Mouse (Mus musculus) cerebellum, adult 18-20 months (tissue): ENCODE measurements around the gene Mrps10.
A peak's percentile ranks its signal among the peaks of the same experiment; 100 is the strongest.
"Not testable (repeated sequence)": the region's sequence is repeated elsewhere in the genome, so short reads cannot be mapped to it uniquely, and the experiment has no call there.

Source experiments
- DNase-seq, 2 experiments: peaks; one replicate each; pipeline ENCODE4 v3.0.0; 2021

Mrps10 gene

DNA sequence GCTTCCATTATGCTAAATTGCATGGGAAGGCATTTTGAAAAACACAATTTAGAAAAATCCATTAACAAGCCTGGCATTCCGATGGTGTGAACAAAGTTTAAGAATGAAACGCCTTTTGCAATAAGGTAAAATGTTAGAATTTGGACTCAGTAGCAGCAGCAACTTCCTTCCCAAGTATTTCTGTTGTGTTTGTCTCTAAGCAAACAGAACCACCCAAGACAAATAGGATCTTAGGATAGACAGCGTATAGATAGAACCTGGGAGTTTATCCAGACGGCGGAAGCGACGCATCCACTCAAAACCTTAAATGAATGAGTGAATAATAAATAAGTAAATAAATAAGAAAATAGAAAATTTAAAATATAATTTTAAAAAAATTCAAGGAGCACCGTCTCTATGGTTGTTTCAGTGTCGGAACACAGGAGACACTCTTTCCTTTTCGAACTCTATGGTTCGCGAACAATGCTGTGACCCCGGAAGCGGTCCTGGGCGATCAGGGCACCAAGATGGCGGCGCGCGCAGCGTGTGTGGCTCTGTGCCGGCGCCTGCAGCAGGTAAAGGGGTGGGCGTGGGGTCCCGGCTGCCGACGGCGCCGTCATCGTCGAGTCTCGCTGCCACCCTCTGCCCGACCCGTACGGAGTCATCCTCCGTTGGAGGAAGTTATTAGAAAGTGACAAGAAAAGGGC is at the start of gene Mrps10:
Gene Mrps10 (plus strand): TSS at position 487 of the 686 bp plus-strand sequence.
- peak; percentile 88 to 89 for DNase-seq

DNA sequence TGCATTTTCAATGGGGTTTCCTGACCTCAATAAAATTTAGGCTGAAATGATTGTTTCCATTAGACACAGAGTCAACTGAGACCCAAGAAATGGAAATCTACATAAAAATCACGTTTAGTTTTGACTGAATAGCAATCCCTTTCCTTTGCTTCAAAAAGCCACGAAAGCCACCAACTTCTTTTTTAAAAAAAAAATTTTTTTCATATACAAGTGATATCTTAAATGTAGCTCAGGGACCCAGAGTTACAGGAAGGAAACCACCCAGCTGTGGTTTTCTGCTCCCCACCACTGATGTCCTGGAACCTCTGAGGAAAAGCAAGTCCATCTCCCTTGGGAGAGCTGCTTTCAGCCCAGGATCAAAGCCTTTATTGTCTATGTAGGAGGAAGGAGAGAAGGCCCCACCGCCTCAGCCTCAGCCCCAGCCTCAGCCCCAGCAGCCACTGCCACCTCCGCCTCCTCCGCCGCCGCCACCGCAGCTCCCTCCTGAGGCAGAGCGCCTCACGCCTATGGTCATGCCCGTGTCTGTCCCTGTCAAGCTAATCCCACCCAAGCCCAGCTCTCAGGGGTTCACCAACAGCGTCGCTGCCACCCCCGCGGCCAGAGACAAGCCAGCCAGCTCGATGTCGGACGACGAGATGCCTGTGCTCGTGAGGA is 49.6 kb upstream of the Mrps10 start:
- DNase-seq: no peak

DNA sequence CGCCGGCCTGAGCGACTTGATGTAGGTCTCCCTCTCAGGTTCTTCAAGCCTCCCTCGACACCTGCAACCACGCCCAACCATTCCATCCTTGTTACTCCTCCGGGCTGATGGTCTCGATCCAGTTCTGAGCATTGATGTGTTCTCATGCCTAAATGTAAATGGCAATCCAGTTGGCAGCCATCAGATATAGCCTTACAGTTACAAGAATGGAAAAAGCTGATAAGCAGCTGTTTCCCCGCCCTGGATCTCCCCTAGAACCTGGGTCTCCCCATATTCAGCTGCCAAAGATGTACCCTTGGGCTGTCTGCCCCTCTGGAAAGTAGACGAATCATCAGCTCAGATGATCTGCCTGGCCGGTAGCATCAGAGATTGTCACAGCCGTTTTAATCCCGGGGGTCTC is 48.9 kb upstream of the Mrps10 start:
- DNase-seq: no peak

DNA sequence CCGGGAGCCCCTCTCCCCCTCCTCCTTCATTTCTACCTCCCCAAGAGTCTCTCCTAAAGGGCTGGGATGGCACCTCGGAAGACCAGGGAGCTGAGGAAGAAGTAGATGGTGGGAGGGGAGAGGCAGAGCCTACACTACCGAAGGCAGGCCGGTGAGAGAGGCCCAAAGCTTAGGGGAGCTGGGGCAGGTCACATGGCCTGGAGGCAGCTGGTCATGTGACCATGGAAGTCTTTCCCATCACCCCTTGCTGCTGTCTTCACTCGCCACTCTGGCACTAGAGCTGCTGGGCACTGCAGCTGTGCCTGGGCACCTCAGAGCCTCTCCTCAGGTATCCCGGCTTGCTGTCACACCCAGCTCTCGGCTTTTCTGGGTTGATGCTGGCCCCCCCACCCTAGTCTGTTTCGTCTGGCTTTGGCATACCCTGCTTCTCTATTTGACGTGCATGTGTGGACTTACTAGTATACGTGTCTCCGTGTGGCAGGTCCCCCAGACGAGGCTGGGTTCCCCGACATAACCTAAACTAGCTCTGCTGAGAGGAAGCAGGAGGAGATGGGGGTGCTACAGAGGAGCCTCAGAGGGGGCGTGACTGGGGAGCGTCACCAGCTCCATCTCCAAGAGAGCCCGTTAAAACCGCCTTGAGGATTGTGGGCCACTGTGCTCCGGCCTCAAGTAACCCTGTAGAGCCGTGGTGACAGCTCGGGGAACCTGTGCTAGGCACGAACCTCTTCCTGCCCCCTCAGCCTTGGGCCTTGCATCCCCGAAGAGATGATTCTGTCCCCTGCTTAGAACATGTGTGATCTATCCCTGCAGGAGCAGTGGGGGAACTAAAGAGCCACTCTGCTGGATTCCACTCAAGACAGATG is 46.3 kb upstream of the Mrps10 start:
- no peak for DNase-seq

DNA sequence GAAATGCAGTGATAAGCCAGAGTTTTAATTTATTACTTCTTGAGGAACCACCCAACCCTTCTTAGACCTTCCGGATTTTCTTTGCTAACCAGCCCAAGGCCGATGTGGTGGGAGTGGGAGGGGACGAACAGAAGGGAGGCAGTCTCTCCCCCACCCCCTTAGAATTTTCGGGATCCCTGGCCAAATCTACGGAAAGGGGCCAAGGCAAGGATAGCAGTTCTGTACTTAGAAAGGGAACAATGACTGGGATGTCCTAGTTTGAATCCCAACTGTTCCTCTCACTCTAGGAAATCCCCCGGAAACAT is 45.7 kb upstream of the Mrps10 start:
- DNase-seq: no peak

DNA sequence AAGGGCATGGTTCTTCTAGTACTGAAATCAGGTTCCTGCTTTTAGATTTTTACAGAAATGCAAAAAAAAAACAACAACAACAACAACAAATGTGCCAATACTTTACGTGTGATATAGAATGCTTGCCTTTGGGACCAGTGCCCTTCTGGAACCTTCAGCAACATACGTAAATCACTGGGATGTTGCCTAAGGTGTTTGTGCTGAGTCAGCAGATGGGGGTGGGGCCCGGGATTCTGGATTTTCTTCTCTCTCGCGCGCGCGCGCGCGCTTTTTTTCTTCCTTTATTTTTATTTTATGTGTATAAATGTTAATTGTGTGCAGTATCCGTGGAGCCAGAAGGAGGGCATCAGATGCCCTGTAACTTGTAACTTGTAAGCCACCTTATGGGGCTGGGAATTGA is 41.1 kb upstream of the Mrps10 start:
- no peak for DNase-seq

DNA sequence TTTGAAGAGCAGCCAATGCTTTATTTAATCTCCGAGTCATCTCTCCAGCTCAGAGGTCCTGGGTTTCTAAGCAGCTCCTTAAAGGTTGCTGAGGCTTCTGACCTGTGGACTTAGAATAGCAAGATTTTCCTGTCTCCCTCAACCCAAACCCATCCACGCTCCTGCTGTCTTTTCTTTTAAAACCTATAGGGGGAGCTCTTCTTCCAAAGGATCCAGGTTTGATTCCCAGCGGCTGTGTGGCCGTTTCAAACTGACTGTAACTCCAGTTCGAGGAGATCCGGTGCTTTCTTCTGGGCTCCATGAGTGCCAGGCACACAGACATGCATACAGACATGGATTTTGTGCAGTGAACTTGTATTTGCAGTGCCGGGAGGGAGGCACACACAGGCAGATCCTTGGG is 40.7 kb upstream of the Mrps10 start:
- no peak for DNase-seq

DNA sequence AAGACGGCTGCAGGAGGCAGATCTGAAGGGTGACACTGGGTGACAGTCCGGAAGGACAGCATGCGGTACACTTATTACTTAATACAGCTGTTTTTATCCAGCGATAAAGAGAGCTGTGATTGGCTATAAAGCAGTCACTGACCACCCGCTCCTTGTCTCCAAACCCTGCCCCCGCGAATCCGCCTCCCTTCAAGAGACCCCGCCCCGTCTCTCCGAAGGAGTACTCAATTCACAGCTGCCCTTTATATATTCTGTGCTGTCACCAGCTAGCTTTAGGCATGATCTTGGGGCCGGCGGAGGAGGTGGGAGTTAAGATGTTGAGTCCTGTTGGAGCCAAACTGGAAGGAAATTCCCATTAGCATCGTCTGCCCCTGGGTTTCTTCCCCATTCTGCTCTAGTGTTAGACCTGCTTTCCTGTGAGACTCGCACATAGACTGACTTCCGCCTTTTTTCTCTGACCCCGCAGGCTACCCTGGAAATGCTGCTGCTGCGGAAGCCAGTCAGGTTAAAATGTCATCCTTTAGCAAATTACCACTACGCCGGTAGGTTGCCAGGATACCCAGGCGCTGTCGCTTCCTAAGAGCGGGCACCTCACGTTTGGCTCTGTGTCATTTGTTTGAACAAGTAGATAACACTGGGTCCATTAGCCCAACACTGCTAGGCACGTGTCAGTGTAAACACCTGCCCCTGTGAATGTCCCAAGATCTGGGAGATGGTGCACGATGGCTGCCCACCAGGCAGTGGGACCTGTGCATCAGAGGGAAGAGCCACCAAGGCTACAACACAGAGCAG is 39.9 kb upstream of the Mrps10 start:
- no peak for DNase-seq

DNA sequence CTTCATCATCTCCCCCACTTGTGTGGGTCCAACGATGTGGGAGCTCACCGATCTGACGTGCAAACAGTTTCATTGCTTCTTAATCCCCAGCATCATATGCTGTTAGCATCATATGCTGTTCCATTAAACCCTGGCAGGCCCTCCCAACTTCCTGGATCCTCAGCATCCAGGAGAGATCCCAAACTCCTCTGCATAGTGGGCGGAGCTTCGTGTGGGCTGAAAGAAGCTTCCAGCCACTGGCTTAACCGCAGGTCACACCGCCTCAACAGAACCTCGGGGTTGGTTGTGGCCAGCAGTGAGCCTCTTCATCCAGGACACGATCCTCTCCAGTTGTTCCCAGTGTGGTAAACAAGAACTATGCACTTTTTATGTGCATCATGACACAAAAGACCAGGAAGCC is 38.1 kb upstream of the Mrps10 start:
- DNase-seq: no peak

DNA sequence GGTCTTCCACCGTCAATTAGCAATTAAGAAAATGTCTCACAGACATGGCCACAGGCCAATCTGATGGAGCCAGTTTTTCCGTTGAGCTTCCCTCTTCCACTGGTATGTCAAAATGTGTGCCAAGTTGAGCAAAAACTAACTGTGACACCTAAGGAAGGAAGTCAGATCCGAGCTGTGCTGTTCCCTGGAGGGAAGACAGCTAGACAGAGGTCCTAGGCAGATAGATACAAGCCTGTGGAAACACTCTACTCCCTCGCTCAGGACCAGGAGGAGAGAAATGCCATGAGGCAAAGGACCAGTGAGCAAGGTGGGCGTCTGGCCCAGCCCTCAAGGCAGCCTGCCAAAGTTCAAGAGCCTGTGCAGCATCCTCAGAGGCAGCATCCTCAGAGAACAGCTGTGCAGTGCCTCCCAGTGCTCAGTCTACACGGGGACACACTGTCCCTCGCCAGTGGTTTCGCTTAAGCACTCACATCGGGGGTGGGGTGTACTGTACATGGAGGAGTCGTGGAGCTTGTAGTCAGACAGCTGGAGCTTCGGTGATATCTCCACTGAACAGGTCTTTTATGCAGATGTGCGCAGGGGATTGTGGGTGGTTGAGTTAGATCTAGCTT is 36.6 kb upstream of the Mrps10 start:
- no peak for DNase-seq

DNA sequence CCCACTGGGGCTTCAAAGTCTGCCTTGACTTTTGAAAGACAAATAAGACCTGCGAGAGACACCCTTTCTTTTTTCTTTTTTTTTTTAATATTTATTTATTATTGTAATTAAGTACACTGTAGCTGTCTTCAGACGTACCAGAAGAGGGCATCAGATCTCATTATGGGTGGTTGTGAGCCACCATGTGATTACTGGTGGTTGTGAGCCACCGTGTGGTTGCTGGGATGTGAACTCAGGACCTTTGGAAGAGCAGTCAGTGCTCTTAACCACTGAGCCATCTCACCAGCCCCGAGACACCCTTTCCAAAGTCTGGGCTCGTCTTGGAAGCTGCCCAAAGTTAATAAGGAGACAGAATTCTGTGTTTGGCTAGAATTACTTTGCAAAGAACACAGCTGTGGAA is 36.0 kb upstream of the Mrps10 start:
- DNase-seq: not testable (repeated sequence)

DNA sequence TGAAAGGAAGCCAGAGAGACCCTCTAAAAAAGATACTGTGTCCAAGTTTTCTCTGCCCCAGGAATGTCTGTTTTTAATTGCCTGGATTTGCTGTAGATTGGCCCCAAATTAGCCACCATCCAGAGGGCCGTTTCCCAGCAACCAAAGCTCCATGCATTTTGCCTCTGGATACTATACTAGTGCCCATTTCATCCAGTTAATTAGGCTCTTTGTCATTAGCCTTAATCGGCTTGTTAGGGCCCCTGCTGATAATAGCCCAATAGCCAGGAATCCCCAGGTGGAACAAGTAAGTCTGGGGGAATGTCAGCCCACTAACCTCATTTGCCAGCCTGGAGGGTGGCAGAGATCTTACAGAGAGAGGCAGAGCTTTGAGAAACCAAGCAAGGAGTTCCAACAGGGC is 35.3 kb upstream of the Mrps10 start:
- DNase-seq: no peak

DNA sequence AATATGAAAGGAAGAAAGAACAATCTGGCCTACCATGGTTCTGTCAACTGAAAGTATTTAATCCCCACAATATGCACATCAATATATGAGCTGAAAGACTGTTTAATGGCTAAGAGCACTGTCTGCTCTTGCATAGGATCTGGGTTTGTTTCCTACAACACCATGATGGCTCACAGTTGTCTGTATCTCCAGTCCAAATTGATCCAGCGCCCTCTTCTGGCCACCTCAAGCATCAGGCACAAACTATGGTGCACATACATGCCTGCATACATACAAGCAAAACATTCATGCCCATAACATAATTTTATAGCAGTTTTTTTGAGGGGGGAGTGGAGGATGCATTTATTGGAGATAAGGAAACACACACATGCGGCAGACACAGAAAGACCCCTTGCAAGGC is 25.6 kb upstream of the Mrps10 start:
- no peak for DNase-seq

DNA sequence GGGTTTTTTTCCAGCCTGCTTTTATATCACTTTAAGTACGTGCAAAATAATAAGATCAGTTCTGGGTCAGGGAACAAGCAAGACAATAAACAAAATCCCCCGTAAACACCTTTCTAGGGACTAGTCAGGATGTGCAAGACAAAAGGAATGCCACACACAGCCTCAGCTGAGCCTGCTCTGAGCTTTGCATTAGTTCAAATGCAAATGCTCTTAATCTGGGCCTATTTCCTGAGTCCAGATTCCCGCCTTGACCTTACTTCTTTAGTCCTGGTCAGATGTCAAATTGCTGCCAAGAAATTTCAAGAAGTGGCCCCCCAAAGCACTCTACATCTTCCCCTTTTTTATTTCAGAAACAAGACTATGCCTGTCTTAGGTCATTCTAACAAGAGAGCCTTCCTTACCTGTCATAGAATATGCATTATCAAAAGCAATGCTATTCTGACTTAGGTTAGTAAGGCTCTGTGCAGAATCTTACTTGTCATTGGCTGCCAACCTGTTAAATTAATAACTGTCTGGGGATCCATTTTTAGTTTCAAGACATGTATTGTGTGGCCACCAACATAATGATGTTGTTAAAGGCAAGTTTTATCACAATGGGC is 18.9 kb upstream of the Mrps10 start:
- no peak for DNase-seq

DNA sequence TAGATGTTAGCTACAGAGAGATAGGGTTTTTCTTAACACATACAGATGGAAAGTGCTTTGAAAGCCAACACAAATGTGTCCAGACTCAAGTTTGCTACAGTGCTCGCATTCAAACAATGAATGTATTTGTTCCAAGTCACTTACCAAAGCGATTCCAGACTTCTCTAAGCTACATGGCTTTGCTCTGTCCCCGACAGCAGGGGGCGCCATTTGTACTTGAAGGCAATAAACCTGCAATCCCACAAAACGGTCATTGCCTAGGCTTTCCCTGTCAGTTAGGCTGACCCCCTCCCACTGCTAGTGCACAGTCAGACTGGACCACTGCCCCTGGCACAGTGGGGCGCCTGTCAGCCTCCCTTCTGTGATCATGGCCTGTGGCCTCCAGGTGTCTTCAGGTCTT is 8.7 kb upstream of the Mrps10 start:
- DNase-seq: peak; percentile 20 to 22

DNA sequence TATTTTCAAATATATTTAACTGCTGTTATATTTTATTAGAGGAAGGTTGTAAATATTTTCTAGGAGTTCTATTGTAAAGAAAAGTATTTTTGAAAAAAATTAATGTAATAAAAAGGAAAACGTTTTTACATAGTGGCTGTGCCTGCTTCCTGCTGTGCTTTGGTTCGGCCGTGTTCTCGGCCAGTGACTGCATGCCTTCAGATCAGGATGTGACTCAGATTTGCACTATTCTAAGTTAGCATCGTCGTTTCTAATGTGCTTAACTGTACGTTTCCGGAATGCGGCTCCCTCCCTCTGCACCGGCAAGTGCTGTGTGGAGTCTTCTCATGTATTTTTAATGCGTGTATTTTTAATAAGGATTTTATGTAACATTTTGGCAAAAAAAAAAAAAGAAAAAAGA is 7.3 kb upstream of the Mrps10 start:
- no peak for DNase-seq

DNA sequence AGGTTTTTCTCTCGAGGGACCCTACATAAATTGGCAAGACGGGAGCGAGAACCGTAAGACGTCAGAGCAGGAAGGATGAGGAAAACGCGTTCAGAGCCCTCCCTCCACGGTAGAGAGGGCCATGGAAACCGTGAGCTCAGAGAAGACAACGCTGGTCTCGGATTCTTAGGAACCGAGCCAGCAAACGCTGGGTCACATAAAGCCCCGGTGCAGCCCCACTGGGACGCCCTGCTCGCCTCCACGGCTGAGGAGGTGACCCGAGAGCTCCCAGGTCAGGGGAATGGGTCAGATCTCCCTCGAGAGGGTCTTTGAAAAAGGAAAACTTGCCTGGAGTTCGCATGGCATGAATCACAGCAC is 378 bp downstream of the Mrps10 start:
- DNase-seq: peak in 1 of 2 experiments; percentile 25

DNA sequence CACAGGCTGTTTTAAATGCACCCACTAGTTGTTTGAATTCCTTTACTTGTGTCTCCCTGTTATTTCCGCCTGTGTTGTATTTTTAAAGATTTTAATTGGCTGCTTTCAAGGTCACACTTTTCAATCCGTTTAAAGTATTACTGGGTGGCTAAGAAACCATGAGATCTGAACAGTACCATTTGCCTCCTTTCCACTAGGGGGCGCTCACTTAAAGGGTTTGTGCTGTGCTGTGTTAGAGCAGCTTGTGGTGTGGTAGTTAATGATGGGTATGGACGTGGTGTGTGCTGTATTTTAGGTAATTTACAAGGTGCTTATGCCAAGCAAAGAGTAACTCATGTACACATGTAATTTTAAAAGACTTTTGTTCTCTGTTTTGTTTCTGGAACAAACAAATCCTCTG is 2.8 kb downstream of the Mrps10 start:
- peak; percentile 54 to 65 for DNase-seq

DNA sequence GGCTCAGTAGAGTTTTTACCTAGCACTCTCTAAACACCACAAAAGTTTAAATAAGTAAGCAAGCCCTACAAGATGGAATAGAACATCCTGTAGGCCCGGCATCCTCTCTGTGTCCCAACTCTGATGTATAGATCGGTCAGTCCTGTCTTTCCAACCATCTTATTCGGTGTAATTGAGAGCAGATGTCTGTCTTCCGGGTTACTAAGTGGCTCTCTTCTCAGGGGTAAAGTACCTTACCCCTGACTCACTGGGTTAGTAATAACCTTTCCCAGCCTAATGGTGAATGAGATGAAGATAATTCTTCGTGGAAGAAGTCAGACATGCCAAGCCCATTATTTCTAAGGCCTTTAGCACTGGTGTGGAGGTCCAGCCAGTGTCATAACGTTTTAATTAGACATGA is 5.3 kb downstream of the Mrps10 start:
- DNase-seq: no peak

DNA sequence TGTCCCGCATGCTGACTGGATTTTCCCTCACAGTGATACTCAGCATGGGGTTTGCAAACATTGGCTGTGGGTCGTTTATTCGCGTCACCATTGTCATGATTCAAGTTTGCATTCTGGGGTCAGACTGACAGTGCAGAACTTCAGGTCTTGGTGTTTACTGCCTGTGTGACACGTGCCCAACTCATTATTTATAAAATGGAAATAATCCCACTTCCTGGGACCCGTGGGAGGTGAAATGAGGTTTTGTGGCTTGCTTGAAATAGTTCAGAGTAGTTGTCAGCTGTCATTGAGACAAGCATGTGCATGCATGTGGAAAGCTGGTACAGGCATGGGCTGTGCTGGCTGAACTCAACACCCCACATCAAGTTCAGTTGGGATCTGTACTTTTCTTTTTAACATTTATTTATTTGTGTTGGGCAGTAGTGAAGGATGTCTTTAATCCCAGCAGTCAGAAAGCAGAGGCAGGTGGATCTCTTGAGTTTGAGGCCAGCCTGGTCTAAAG is 8.1 kb downstream of the Mrps10 start:
- no peak for DNase-seq

DNA sequence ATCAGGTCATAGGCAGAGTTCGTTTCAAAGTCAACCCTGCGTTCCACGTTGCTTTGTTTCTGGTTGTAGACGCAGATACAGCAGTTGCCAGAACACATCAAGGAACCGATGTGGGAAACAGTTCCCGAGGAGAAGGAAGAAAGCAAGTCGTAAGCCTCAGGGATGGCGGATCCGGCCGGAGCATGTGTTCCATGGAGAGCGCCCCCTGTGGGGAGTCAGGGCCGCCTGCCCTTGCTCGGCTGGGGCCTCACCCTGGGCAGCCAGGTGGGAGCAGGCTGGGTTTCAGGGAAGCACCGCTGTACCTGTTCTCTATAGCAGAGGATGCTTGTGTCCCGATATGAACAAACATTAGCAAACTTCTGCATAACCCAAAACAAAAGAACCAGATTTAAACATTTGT is 9.4 kb downstream of the Mrps10 start:
- DNase-seq: no peak

DNA sequence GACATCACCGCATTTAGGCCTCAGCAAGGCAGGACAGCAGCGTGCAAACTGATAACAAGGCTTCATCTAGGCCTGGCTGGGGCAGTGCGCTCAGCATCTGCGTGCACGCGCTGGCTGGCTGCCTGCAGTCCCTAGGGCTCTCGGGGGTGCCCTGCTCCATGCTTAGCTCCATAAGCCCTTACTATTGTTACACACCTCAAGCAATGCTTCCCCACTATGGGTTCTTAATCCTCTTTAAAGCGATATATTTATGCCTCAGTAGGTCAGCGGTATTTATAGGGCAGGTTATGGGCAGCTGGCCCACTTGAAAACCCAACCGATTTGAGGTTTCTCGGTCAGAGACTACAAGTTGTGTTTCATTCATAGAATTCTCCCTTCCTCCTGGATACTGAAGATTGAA is 13.2 kb downstream of the Mrps10 start:
- no peak for DNase-seq
